ENCODE assay signal across 9 mouse cellular contexts in the genomic region with DNA sequence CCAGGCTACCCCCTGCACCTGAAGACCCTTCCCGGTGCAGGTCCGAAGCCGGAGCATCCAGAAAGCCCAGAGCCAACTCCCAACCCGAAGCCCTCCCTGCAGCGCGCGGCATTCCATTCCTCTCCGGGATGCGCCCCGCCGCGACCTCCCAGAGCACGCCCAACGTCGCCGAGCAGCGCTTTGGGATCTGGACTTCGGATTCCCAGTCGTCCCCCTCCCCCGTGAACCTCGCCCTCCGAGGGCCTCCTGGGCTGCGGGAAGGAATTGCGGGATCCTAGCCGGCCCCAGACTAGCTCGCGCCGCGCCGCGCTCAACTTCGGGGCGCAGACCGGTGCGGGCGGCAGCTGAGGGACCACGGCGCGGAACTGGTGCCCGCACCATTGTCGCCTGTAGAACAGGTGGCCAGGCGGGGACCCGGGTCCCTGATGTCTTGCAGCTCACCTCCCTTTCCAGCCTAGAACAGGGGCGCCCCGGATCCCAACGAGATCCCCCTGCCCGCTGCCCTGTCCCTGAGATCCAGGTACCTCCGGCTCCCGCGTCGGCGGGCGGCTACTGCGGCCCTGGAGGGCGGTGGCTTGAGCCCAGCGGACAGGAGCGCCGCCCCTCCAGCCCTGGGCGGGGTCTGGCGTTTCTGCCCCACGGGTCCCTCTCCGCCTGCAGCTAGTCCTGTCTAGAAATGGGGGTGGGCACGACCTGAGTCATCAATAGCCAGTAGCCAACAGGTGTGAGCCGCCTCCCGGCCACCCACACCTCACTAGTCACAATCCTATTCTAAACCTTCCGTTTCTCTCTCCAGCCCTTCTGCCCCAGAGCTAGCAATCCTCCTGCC. TPM values are rescaled to one million over a fixed set of nuclear protein-coding genes. Genes with fewer than 3 reads are reported as not detected.
A peak's percentile ranks its signal among the peaks of the same experiment; 100 is the strongest.
DNase-seq lines count a peak whose midpoint lies in the region; ATAC-seq and TF ChIP-seq lines count a peak whose summit lies in the region.
"Had no signal": no experiment of that assay in that cellular context is flagged by ENCODE, and none has a peak within 500 bp of the region (broad histone marks: within the 10 kb centered on the region; RNA-seq: fewer than 3 reads in every experiment).

Gene A4galt (minus strand): TSS at position 599 of the 829 bp plus-strand sequence.

- peak within 1 kb of the TSS; percentile 96 for H3K4me3 ChIP-seq in E14TG2a.4 (replicated peaks; ENCODE audit: low read length)
- peak within 1 kb of the TSS; percentile 46 for H3K4me3 ChIP-seq in bone marrow macrophage, adult 2 months (ENCODE audit: insufficient read depth, low read length)
- H3K4me3 ChIP-seq in intestine, embryonic 14.5 days (ENCODE audit: low read depth, low read length), result peak within 1 kb of the TSS; percentile 57
- peak within 1 kb of the TSS; percentile 43 for H3K4me3 ChIP-seq in liver, embryonic 15.5 days (replicated peaks)
- peak within 1 kb of the TSS; percentile 46 for H3K4me3 ChIP-seq in neural tube, embryonic 15.5 days (replicated peaks)
- H3K4me3 ChIP-seq: megakaryocyte, embryonic 14.5 days had no signal

- intact Hi-C loops in gastrocnemius, postnatal 36 days (cut with DNase I), result no loop called here

- H3K27me3 ChIP-seq in E14TG2a.4 (ENCODE audit: insufficient read depth, low read length), result no peaks in the 10 kb centered on the region
- peaks cover 31% of the 10 kb centered on the region for H3K27me3 ChIP-seq in intestine, embryonic 14.5 days (replicated peaks; ENCODE audit: control insufficient read depth, insufficient read depth, low read length)
- H3K27me3 ChIP-seq in liver, embryonic 15.5 days, result peaks cover 67% of the 10 kb centered on the region
- peaks cover 39% of the 10 kb centered on the region for H3K27me3 ChIP-seq in neural tube, embryonic 15.5 days (replicated peaks)

- 1% methylated on average over 63 of the region's 66 CpGs for WGBS in intestine, embryonic 14.5 days
- WGBS in liver, embryonic 15.5 days (ENCODE audit: insufficient replicate concordance), result 3% methylated on average over 66 of the region's 66 CpGs
- whole genome bisulfite sequencing in neural tube, embryonic 15.5 days, result 2% methylated on average over 65 of the region's 66 CpGs

- H3K9ac ChIP-seq in intestine, embryonic 14.5 days (ENCODE audit: low read length), result peak within 1 kb of the TSS; percentile 48
- no peak within 1 kb of the TSS for H3K9ac ChIP-seq in liver, embryonic 15.5 days
- peak within 1 kb of the TSS; percentile 45 for H3K9ac ChIP-seq in neural tube, embryonic 15.5 days (replicated peaks)

- ATAC-seq in intestine, embryonic 14.5 days (replicated peaks; ENCODE audit: low FRiP score, low TSS enrichment, low read depth), result 0 out of 2 replicates have a peak, but pooled peaks have one; percentile 45
- no peak for ATAC-seq in liver, embryonic 15.5 days (ENCODE audit: insufficient read depth)
- ATAC-seq in neural tube, embryonic 15.5 days (ENCODE audit: low FRiP score), result no peak
- no peak for ATAC-seq in CD4-positive, CD25-positive, alpha-beta regulatory T cell, adult 4 months

- TF ChIP-seq POLR2A in bone marrow macrophage, adult 2 months (IDR thresholded peaks at IDR 0.05; ENCODE audit: borderline replicate concordance, low read depth, low read length), result no peak

- DNase-seq in gastrocnemius, postnatal 36 days, result peak; percentile 45 to 57
- peak; percentile 79 for DNase-seq in intestine, embryonic 14.5 days (ENCODE audit: low spot score)
- no peak for DNase-seq in thymus, postnatal 10 days (ENCODE audit: low spot score in 2 of 2)

- no peak within 1 kb of the TSS for H3K27ac ChIP-seq in bone marrow macrophage, adult 2 months (ENCODE audit: insufficient read depth, low read depth, low read length)
- H3K27ac ChIP-seq in intestine, embryonic 14.5 days (ENCODE audit: low read depth), result no peak within 1 kb of the TSS
- H3K27ac ChIP-seq in liver, embryonic 15.5 days (replicated peaks), result no peak within 1 kb of the TSS
- no peak within 1 kb of the TSS for H3K27ac ChIP-seq in neural tube, embryonic 15.5 days (replicated peaks)

- H3K4me1 ChIP-seq in E14TG2a.4 (replicated peaks; ENCODE audit: low read depth, low read length), result peaks cover 83% of the 10 kb centered on the region
- H3K4me1 ChIP-seq in bone marrow macrophage, adult 2 months (ENCODE audit: control insufficient read depth, insufficient read depth, low read length), result no peaks in the 10 kb centered on the region
- H3K4me1 ChIP-seq in intestine, embryonic 14.5 days (replicated peaks; ENCODE audit: control insufficient read depth, insufficient read depth, low read length), result 0 out of 2 replicates have a peak, but pooled peaks cover 3% of the 10 kb centered on the region
- peaks cover 7% of the 10 kb centered on the region; the same call in 1 of the 2 replicates for H3K4me1 ChIP-seq in liver, embryonic 15.5 days (replicated peaks)
- peaks cover 16% of the 10 kb centered on the region for H3K4me1 ChIP-seq in neural tube, embryonic 15.5 days

- H3K36me3 ChIP-seq in E14TG2a.4 (ENCODE audit: insufficient read depth, low read length), result no peaks in the 10 kb centered on the region
- H3K36me3 ChIP-seq in intestine, embryonic 14.5 days (ENCODE audit: control insufficient read depth, insufficient read depth, low read length), result no peaks in the 10 kb centered on the region
- H3K36me3 ChIP-seq in liver, embryonic 15.5 days (replicated peaks), result no peaks in the 10 kb centered on the region
- no peaks in the 10 kb centered on the region for H3K36me3 ChIP-seq in neural tube, embryonic 15.5 days

- peak within 1 kb of the TSS; percentile 97 for H3K4me2 ChIP-seq in intestine, embryonic 14.5 days (ENCODE audit: low read length)
- H3K4me2 ChIP-seq in liver, embryonic 15.5 days, result peak within 1 kb of the TSS; percentile 61
- H3K4me2 ChIP-seq in neural tube, embryonic 15.5 days, result peak within 1 kb of the TSS; percentile 91

- no peak for TF ChIP-seq CTCF in E14TG2a.4 (conservative IDR thresholded peaks at IDR 0.05; ENCODE audit: low read length)
- TF ChIP-seq CTCF in bone marrow macrophage, adult 2 months (IDR thresholded peaks at IDR 0.05; ENCODE audit: low read depth, low read length), result no peak

- peaks cover 5% of the 10 kb centered on the region; the same call in 1 of the 2 replicates for H3K9me3 ChIP-seq in E14TG2a.4 (ENCODE audit: low read length)
- H3K9me3 ChIP-seq in intestine, embryonic 14.5 days (ENCODE audit: control insufficient read depth, low read length), result no peaks in the 10 kb centered on the region
- no peaks in the 10 kb centered on the region for H3K9me3 ChIP-seq in liver, embryonic 15.5 days (replicated peaks)
- no peaks in the 10 kb centered on the region for H3K9me3 ChIP-seq in neural tube, embryonic 15.5 days (replicated peaks)

RNA-seq across cellular contexts. Expression of gene A4galt, which starts in this region (rescaled TPM):
- polyA plus RNA-seq in bone marrow macrophage, adult 2 months (2012; ENCODE audit: insufficient read depth, insufficient read length, missing spikeins), result 1.7 TPM in 1 of 2 replicates, not detected in the other
- total RNA-seq in gastrocnemius, postnatal 36 days (2021), result 1 to 10 TPM; 2.4 to 3.5 TPM
- 3.3 and 3.4 TPM in 2 replicates for polyA plus RNA-seq in intestine, embryonic 14.5 days (2014; fragmentation: Nextera tagmentation; extraction: Ambion mirVana)
- 0.13 TPM in 1 of 2 replicates, not detected in the other for polyA plus RNA-seq in liver, embryonic 15.5 days (2015; fragmentation: Nextera tagmentation; extraction: Ambion mirVana)
- 2.5 and 4.2 TPM in 2 replicates for polyA plus RNA-seq in neural tube, embryonic 15.5 days (2015; fragmentation: Nextera tagmentation; extraction: Ambion mirVana)
- not detected for polyA plus RNA-seq in CD4-positive, CD25-positive, alpha-beta regulatory T cell, adult 4 months (2017; shearing (Covaris generic))

Comparison
In these comparisons a context has a peak if more than half of its experiments do, and no peak if none do; other contexts are left out.
1. H3K4me3 ChIP-seq: peak in every context shown above with its lines; median percentile 96 in E14TG2a.4; 57 in intestine, embryonic 14.5 days; 46 in bone marrow macrophage, adult 2 months; 46 in neural tube, embryonic 15.5 days; 43 in liver, embryonic 15.5 days.
2. DNase-seq: peak in gastrocnemius, postnatal 36 days (2 of 2) and intestine, embryonic 14.5 days (single experiment); none in thymus, postnatal 10 days (0 of 2).
3. Peak in every context shown above with its lines, with median percentiles within 50 percentile points of each other: H3K4me2 ChIP-seq.